In genomic region chr11:76622152-76622565, GRCm38 (mm10) we compare ENCODE assay signal across 8 mouse cellular contexts. TPM values are rescaled to one million over a fixed set of nuclear protein-coding genes. Genes with fewer than 3 reads are reported as not detected.
DNase-seq lines count a peak whose midpoint lies in the region; ATAC-seq and TF ChIP-seq lines count a peak whose summit lies in the region.

Abr (minus strand) TSS chr11:76622314.

- peak; percentile 47 for DNase-seq in gastrocnemius, postnatal 10 days
- DNase-seq in gastrocnemius, adult 8-10 months (ENCODE audit: low spot score in 2 of 2) = no peak
- peak; percentile 5 to 19 for DNase-seq in cerebellum, postnatal 36 days
- DNase-seq in heart, adult 18-20 months = peak; percentile 28 to 50
- peak; percentile 73 for DNase-seq in midbrain, embryonic 14.5 days

- H3K27me3 ChIP-seq in intestine, postnatal 0 days (replicated peaks; ENCODE audit: control insufficient read depth, insufficient read depth, low read length) = peaks cover 6% of the 10 kb centered on the region; the same call in 1 of the 2 replicates
- H3K27me3 ChIP-seq in limb, embryonic 13.5 days = peaks cover 20% of the 10 kb centered on the region
- H3K27me3 ChIP-seq in midbrain, embryonic 14.5 days (ENCODE audit: control insufficient read depth, insufficient read depth, low read length) = peaks cover 25% of the 10 kb centered on the region; the same call in 1 of the 2 replicates
- no peaks in the 10 kb centered on the region for H3K27me3 ChIP-seq in testis, adult 2 months (ENCODE audit: control insufficient read depth, insufficient read depth, low read length)

- no peak for ATAC-seq in intestine, postnatal 0 days
- ATAC-seq in limb, embryonic 13.5 days (ENCODE audit: low FRiP score, low read depth) = no peak
- no peak; the same call in 1 of the 2 replicates for ATAC-seq in midbrain, embryonic 14.5 days (ENCODE audit: low FRiP score, low TSS enrichment)

- H3K9ac ChIP-seq in intestine, postnatal 0 days (ENCODE audit: low read depth, low read length) = peak within 1 kb of the TSS; percentile 54
- H3K9ac ChIP-seq in limb, embryonic 13.5 days = peak within 1 kb of the TSS; percentile 75
- H3K9ac ChIP-seq in midbrain, embryonic 14.5 days (replicated peaks; ENCODE audit: low read length) = peak within 1 kb of the TSS; percentile 55

- peak; percentile 65 for TF ChIP-seq CTCF in intestine, postnatal 0 days (IDR thresholded peaks at IDR 0.05; ENCODE audit: low read depth)
- no peak for TF ChIP-seq CTCF in testis, adult 2 months (IDR thresholded peaks at IDR 0.05; ENCODE audit: control insufficient read depth, insufficient read depth, insufficient replicate concordance, low read depth, low read length)

- no peaks in the 10 kb centered on the region; the same call in 1 of the 2 replicates for H3K4me1 ChIP-seq in intestine, postnatal 0 days (replicated peaks; ENCODE audit: control insufficient read depth, insufficient read depth, low read length)
- peaks cover 30% of the 10 kb centered on the region for H3K4me1 ChIP-seq in limb, embryonic 13.5 days
- H3K4me1 ChIP-seq in midbrain, embryonic 14.5 days (ENCODE audit: control insufficient read depth, insufficient read depth, low read length) = 0 out of 2 replicates have a peak, but pooled peaks cover 8% of the 10 kb centered on the region
- H3K4me1 ChIP-seq in testis, adult 2 months (ENCODE audit: control insufficient read depth, insufficient read depth, low read length) = peaks cover 18% of the 10 kb centered on the region

- peak within 1 kb of the TSS; percentile 66 for H3K4me3 ChIP-seq in intestine, postnatal 0 days (ENCODE audit: low read depth, low read length)
- H3K4me3 ChIP-seq in limb, embryonic 13.5 days = peak within 1 kb of the TSS; percentile 75
- peak within 1 kb of the TSS; percentile 55 for H3K4me3 ChIP-seq in midbrain, embryonic 14.5 days (replicated peaks; ENCODE audit: low read depth, low read length)
- H3K4me3 ChIP-seq in testis, adult 2 months (ENCODE audit: control insufficient read depth, low read depth, low read length) = peak within 1 kb of the TSS; percentile 73

- H3K36me3 ChIP-seq in intestine, postnatal 0 days (ENCODE audit: control insufficient read depth, insufficient read depth) = no peaks in the 10 kb centered on the region
- no peaks in the 10 kb centered on the region for H3K36me3 ChIP-seq in limb, embryonic 13.5 days
- no peaks in the 10 kb centered on the region for H3K36me3 ChIP-seq in midbrain, embryonic 14.5 days (ENCODE audit: control insufficient read depth, insufficient read depth, low read length)
- H3K36me3 ChIP-seq in testis, adult 2 months (ENCODE audit: control insufficient read depth, insufficient read depth, low read length) = no peaks in the 10 kb centered on the region

- TF ChIP-seq POLR2A in testis, adult 2 months (IDR thresholded peaks at IDR 0.05; ENCODE audit: control insufficient read depth, low read depth, low read length) = no peak

- WGBS in intestine, postnatal 0 days = under 1% methylated on average over 31 of the region's 31 CpGs
- WGBS in limb, embryonic 13.5 days = under 1% methylated on average over 31 of the region's 31 CpGs
- WGBS in midbrain, embryonic 14.5 days = under 1% methylated on average over 31 of the region's 31 CpGs

- no peaks in the 10 kb centered on the region for H3K9me3 ChIP-seq in intestine, postnatal 0 days (ENCODE audit: control insufficient read depth)
- no peaks in the 10 kb centered on the region for H3K9me3 ChIP-seq in limb, embryonic 13.5 days
- no peaks in the 10 kb centered on the region for H3K9me3 ChIP-seq in midbrain, embryonic 14.5 days (ENCODE audit: control insufficient read depth, low read length)

- peak within 1 kb of the TSS; percentile 88 for H3K4me2 ChIP-seq in intestine, postnatal 0 days (replicated peaks; ENCODE audit: low read depth)
- peak within 1 kb of the TSS; percentile 99 for H3K4me2 ChIP-seq in limb, embryonic 13.5 days (replicated peaks)
- peak within 1 kb of the TSS; percentile 100 for H3K4me2 ChIP-seq in midbrain, embryonic 14.5 days (ENCODE audit: low read length)

- peak within 1 kb of the TSS; percentile 60 for H3K27ac ChIP-seq in intestine, postnatal 0 days (ENCODE audit: low read depth, low read length)
- H3K27ac ChIP-seq in limb, embryonic 13.5 days = no peak within 1 kb of the TSS; the same call in 1 of the 2 replicates
- no peak within 1 kb of the TSS for H3K27ac ChIP-seq in midbrain, embryonic 14.5 days (replicated peaks; ENCODE audit: low read depth, low read length)
- H3K27ac ChIP-seq in testis, adult 2 months (ENCODE audit: control insufficient read depth, insufficient read depth, low read depth, low read length) = no peak within 1 kb of the TSS

RNA-seq across cellular contexts. Expression of gene Abr, which starts in this region (rescaled TPM):
- 10 to 100 TPM; 23.9 to 27.0 TPM for total RNA-seq in gastrocnemius, postnatal 10 days (2021)
- total RNA-seq in gastrocnemius, adult 8-10 months (2022) = 10 to 100 TPM in 1 of 4 experiments, 1 to 10 TPM in 3; 5.5 to 10.6 (median 6.4) TPM
- total RNA-seq in heart, adult 18-20 months (2021) = 10 to 100 TPM; 24.8 to 29.7 TPM
- 32.3 and 35.0 TPM in 2 replicates for polyA plus RNA-seq in intestine, postnatal 0 days (2015; fragmentation: Nextera tagmentation; extraction: Ambion mirVana)
- 37.5 and 38.0 TPM in 2 replicates for polyA plus RNA-seq in limb, embryonic 13.5 days (2015; fragmentation: Nextera tagmentation; extraction: Ambion mirVana)
- polyA plus RNA-seq in midbrain, embryonic 14.5 days (2014; fragmentation: Nextera tagmentation; extraction: Ambion mirVana) = 102 and 136 TPM in 2 replicates
- polyA plus RNA-seq in testis, adult 2 months (2012; rRNA removed) = 6.6 and 7.9 TPM in 2 replicates

Comparison
In these comparisons a context has a peak if more than half of its experiments do, and no peak if none do; other contexts are left out.
1. DNase-seq: peak in gastrocnemius, postnatal 10 days (single experiment), cerebellum, postnatal 36 days (2 of 2), heart, adult 18-20 months (2 of 2) and midbrain, embryonic 14.5 days (single experiment); none in gastrocnemius, adult 8-10 months (0 of 2).
2. Peak in every context shown above with its lines, with median percentiles within 50 percentile points of each other: H3K4me2 ChIP-seq, H3K4me3 ChIP-seq and H3K9ac ChIP-seq.